Mouse (Mus musculus) cerebellum, postnatal 14 days (tissue): ENCODE data around the gene Actbl2.

Experiments
- DNase-seq, 2 experiments: peaks; one replicate each; pipeline ENCODE4 v3.0.0; 2021; ENCODE audit warnings: mixed read lengths in 2 of 2

Gene Actbl2

DNA sequence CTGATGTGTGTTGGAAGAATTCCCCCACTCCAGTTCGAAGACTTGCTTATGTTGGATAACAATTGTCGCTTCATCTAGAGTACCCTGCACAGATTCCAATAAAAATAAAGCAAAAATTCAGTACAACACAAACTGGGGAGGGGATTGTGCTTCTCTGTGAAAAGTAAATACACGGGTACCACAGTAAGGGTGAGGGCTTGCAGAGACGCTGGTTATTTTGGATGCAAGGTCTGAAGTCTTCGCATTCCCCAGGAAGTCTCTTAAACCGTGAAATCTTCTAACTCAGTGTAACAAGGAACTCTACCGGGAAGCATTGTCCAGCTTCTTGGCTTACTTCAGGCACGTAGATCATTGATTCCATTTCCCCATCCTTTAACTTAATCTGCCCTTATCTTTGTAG, 17.1 kb downstream of the Actbl2 start:
- DNase-seq: no peak

DNA sequence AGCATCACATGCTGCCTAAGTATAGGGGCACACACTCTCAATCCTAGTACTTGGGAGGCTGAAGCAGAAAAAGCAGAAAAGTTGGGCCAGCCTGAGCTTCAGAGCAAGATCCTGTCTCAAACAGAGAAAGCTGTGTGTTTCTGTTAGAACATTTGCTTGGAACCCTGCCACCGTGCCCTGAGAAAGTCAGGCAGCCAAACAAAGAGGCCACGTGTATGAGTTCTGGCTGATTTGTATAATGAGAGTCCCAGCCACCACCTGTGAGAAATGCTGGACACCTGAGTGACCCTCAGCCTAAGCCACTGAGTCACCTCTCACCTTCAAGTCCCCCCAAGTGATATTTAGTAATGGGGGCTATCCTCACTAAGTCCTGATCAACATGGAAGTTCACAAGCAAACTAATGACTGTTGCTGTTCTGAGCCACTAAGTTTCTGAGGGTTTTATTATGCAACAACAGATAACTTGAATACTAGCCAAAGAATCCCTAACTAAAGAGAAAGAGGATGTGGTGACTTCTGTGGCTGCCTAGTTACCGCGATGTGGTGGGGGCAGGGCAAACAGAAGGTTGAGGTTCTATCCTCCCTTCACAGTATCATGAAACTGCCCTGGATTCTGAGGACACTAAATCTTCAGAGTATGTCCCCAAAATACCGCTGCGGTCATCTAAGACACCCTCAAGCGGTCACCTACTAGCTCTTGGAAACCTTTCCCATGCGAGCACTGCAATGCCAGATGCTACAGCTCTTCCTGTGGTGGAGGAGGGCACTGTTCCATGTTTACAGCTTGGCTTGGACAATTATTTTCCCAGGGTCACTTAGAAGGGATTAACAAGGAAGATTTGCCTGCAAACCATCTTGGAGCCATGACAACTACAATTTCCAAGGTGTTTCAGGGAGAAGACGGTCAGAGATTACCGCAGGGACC, 31.9 kb downstream of the Actbl2 start:
- peak; percentile 79 to 81 for DNase-seq

DNA sequence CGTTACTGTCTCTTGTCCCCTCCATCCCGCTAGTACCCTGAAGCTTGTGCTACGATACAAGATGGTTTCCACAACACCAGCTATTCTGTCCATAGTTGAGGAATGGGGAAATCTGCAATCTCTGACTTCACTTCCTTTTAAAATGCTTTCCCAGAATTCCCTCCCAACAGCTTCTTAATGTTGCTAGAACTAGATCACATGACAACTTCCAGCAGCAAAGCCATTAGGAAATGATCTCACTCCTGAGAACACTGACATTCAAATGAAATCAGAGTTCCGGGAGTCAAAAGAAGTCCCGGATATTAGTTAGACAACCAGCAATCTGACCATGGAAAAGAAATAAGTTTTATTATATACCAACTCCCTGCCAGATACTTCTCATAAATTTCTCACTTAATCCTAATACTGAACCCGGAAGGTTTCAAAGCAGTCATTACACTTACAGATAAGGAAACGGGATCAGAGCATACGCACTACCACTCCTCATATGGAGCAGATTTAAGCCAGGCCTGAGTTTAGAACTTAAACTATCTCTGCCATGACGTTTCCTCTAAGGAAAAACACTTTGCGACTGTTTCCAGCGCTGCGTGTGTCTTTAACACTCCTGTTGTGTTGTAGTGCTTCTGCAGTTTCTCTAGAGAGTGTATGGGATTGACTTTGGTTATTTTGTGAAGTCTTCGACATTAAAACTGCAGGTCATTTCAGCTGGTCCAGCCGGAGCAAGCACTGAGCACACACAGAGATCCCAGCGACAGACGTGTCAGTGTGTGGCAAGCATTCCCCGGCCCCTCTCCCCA, 36.5 kb downstream of the Actbl2 start:
- no peak for DNase-seq

DNA sequence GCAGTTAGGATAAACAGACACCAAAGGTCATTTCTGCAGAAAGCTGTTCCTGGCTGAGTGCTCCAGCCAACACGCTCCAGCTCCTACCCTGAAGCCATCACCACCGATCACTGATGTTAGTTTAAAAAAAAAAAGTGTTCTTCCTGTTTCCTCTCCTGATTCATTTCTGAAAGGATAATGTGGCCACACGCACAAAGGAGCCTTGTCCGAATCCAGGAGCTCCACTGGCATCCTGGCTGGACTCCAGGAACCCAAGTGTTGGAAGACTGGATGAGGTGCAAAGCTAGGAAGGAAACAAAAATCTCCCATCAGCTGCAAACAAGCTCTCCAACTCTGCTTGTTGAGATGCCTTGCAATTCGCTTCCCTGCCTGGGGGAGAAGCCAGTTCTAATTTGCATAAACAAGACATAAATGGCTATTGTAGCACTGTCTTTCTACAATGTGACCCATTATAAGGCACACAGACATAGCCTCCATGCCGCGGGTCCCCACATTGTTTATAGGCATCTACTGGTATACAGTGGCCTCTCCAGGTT, 37.2 kb downstream of the Actbl2 start:
- DNase-seq: peak; percentile 76

DNA sequence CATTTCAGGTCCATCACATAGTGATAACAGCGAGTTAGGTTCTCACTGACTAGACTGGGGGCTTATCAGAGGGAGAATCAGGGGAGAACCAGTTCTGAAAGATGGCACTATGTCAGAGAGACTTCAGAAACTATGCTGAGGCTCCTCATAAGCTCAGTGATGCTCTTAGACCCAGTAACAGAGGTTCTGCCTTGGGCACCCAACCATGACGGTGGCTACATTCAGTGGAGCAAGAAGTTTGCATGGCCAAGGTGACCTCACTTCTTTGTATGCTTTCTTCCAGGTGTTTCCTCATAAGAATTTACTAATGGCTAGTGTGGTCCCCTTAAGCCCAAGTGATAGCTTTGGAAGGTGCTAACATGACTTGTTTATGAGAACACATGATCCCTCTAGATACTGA, 38.7 kb downstream of the Actbl2 start:
- DNase-seq: no peak

DNA sequence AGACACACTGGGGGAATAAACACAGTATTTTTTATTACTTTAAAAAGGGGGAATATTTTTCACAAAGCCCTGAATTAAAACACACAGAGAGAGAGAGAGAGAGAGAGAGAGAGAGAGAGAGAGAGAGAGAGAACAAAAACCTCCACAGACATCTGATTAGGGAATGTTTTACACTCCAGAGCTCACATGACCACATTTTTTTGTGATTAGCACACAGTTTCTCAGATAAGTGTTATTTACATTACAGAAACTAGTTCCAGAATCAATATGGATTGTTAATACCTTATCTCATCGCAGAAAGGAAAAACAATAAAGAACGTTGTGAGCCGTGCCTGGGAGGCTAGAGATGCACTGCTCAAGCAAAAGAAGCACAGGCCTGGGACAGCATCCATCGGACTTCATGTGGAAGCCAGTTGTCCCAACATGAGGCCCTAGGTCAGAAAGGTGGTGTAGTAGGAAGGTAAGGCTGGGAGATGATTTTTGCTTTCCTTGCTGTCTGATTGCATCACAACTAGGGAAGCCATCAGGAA, 40.2 kb downstream of the Actbl2 start:
- DNase-seq: no peak

DNA sequence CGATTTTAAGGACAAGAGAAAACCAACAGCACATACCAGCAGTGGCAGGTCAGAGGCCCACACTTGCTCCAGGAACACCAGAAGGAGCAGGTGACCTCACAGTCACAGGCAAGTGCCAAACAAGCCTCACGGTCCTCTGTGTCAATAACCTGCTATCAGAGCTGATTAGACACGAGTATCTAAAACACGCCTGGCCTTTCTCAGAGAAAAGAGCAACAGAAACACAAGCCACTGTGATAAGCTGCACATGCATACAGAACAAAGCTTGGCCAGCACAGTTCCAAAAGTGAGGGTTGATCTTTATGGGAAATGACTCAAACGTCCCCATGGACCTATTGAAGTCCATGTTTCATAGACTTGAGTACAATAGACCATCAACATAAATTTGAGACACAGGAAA, 41.2 kb downstream of the Actbl2 start:
- DNase-seq: no peak

DNA sequence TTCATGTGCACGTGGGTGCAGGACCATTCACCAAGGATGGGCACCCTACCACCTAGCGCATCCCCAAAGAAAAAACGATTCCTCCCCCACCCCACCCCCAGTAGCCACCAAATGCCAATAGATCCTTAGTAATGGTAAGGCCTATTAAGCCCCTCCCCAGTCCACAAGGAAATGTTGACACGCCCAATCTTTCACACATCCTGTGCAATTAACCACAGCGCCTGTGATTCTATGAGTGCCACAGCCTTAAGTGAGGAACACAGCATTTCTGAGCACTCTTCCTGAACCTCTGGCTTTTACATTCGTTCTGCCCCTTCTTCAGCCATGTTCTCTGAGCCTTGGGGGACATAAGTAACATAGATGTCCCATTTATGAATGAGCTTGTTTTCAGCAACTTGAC, 42.8 kb downstream of the Actbl2 start:
- no peak for DNase-seq

DNA sequence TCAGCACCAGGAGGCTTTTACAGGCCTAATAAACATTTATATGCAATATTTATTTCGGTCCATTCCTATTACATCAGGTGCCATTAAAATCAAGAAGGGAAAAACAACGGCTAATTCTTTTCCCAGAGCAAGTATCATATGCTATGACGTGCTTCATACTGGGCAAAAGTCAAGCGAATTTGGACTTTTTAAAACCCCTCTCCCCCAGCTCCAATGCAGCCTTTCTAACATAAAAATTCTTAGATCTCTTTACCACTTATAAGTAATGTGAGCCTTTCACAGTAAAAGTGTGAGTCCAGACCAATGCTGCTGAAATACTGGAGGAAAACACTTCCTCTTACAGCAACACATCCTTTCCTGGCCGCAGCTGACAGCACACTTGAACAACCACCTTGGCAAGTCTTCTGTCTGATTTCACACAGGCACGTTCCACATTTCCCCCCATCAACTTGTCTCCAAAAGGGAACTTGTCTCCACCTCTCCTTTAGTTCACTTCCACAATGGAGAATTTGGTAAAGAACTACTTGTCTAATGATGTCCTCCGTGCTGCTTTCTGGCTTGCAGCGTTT, 44.4 kb downstream of the Actbl2 start:
- DNase-seq: no peak

DNA sequence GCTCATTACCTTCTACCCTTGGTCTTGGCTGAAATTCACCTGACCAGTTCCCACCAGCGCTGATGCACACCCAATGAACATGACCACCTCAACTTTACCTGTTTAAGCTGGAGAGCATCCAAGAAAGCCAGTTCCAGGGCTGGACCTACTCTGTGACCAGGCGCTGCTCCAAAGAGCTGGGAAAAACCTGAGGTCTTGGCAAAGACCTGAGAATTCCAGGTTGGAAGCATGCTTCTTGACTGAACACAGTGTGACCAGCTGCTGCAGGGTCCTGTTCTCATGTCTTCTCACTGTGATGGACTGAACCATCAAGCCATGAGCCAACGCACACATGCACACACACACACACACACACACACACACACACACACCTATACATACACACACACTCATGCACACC, 46.0 kb downstream of the Actbl2 start:
- DNase-seq: peak; percentile 69 to 72

DNA sequence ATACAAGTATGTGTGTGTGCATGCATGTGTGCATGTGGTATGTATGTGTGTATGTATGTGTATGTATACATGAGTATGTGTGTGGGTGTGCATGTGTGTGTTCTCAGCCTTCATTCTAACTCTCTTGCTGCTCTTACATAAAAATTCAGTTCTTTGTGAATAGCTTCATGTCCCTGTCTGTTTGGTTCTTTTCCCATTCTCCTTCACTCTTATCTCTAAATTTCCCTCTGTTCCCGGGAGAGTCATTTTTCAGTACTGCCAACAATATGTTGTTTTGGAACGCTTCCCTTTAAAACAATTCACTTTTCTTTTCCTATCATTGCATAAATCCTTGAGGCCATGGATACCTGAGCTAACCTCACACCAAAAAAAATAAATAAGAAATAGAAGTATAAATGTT, 46.6 kb downstream of the Actbl2 start:
- DNase-seq: no peak

DNA sequence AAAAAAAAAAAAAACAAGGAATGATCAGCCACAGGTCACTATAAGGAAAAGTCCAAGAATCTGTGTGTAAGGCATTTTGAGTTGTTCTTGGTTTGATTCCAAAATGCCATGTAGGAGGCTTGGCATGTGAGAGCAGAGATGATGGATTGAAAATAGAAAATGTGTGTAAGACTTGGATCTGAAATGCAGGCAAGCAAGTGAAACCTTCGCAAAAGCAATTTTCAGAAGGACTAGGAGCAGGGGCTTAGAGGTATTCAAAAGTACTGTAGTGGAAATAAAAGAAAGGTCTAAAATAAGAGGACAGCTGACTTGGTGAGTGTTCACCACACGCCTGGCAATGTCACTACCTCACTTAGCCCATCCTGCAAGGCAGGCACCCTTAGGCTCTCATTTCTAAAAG, 49.4 kb downstream of the Actbl2 start:
- peak in 1 of 2 experiments; percentile 34 for DNase-seq

DNA sequence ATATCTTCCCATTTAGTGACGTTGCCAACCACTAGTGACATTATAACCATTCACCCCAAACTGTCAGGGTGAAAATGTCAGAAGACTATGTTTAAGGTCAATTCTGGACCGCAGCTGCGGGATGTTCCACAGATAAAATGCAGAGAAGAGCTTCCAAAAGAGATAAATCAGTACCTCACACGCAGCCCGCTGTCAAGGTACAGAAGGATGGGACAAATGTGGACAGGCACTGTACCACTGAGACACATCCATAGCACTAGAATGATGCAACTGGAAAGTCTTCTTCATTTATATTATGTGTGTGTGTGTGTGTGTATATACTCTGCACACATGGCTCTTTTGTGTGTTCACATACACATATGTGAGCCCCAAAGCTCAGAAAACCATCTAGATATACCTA, 49.9 kb downstream of the Actbl2 start:
- DNase-seq: no peak
